Mouse (Mus musculus): Measurements from ENCODE around the gene Krtap10-10. TPM values are rescaled to one million over a fixed set of nuclear protein-coding genes. Genes with fewer than 3 reads are reported as not detected.
"Not testable (repeated sequence)": the region's sequence is repeated elsewhere in the genome, so short reads cannot be mapped to it uniquely, and the experiment has no call there.

Krtap10-10 gene
- not detected for total RNA-seq (2021)
- long read RNA-seq, experiment 1 = 0 reads
- long read RNA-seq, experiment 2 = 0 reads

- no peak for DNase-seq
Measured at GRCm38 (mm10) chr10:77835647-77836046, at the start of gene Krtap10-10. Krtap10-10 (plus strand) TSS chr10:77835947.

- DNase-seq = not testable (repeated sequence)
Measured at GRCm38 (mm10) chr10:77787876-77788275, 47.9 kb upstream of the Krtap10-10 start, which contains the start of gene Gm7137. Gm7137 (minus strand) TSS chr10:77788200.

- DNase-seq = no peak
Measured at GRCm38 (mm10) chr10:77788621-77789020, 47.1 kb upstream of the Krtap10-10 start.

- no peak for DNase-seq
Measured at GRCm38 (mm10) chr10:77794976-77795375, 40.8 kb upstream of the Krtap10-10 start, which contains the start of gene Gm9639. Gm9639 (minus strand) TSS chr10:77795076.

- DNase-seq = no peak
Measured at GRCm38 (mm10) chr10:77797677-77798076, 38.1 kb upstream of the Krtap10-10 start.

- not testable (repeated sequence) for DNase-seq
Measured at GRCm38 (mm10) chr10:77798164-77798920, 37.4 kb upstream of the Krtap10-10 start.

GRCm38 (mm10) chr10:77798921-77799508 is 36.7 kb upstream of the Krtap10-10 start, which contains the start of gene Gm19668:
Gm19668 (minus strand) TSS chr10:77799133.
- no peak for DNase-seq

- DNase-seq = no peak
Measured at GRCm38 (mm10) chr10:77804095-77804494, 31.7 kb upstream of the Krtap10-10 start.

- no peak for DNase-seq
Measured at GRCm38 (mm10) chr10:77811743-77812142, 24.0 kb upstream of the Krtap10-10 start, which contains the start of gene Gm9507. Gm9507 (minus strand) TSS chr10:77811843.

- no peak for DNase-seq
Measured at GRCm38 (mm10) chr10:77814382-77814781, 21.4 kb upstream of the Krtap10-10 start, which contains the start of gene Gm2696. Gm2696 (plus strand) TSS chr10:77814682.

GRCm38 (mm10) chr10:77815514-77815913 is 20.2 kb upstream of the Krtap10-10 start:
- DNase-seq = peak; percentile 34

- DNase-seq = no peak
Measured at GRCm38 (mm10) chr10:77818523-77818922, 17.2 kb upstream of the Krtap10-10 start.

GRCm38 (mm10) chr10:77819203-77819602 is 16.5 kb upstream of the Krtap10-10 start:
- no peak for DNase-seq

GRCm38 (mm10) chr10:77826951-77827350 is 8.8 kb upstream of the Krtap10-10 start, which contains the start of gene Krtap10-4:
Krtap10-4 (minus strand) TSS chr10:77827095.
- no peak for DNase-seq

- DNase-seq = no peak
Measured at GRCm38 (mm10) chr10:77839006-77839405, 3.3 kb downstream of the Krtap10-10 start.

- no peak for DNase-seq
Measured at GRCm38 (mm10) chr10:77846503-77846902, 10.8 kb downstream of the Krtap10-10 start, which contains the start of gene Gm36176. Gm36176 (plus strand) TSS chr10:77846803.

- DNase-seq = no peak
Measured at GRCm38 (mm10) chr10:77846961-77847360, 11.2 kb downstream of the Krtap10-10 start.

GRCm38 (mm10) chr10:77847538-77847937 is 11.8 kb downstream of the Krtap10-10 start:
- no peak for DNase-seq

- DNase-seq = no peak
Measured at GRCm38 (mm10) chr10:77852559-77852958, 16.8 kb downstream of the Krtap10-10 start, which contains the start of gene Gm10318. Gm10318 (plus strand) TSS chr10:77852859.

GRCm38 (mm10) chr10:77861675-77862074 is 25.9 kb downstream of the Krtap10-10 start, which contains the start of gene Gm3285:
Gm3285 (plus strand) TSS chr10:77861975.
- DNase-seq = no peak

- peak; percentile 32 for DNase-seq
Measured at GRCm38 (mm10) chr10:77864067-77864761, 28.5 kb downstream of the Krtap10-10 start.

- DNase-seq = peak; percentile 26
Measured at GRCm38 (mm10) chr10:77864762-77865143, 29.0 kb downstream of the Krtap10-10 start.
